Mouse (Mus musculus) megakaryocyte, embryonic 14.5 days (primary cell): Measurements from ENCODE around the gene Cplx2. TPM values are rescaled to one million over a fixed set of nuclear protein-coding genes. Genes with fewer than 3 reads are reported as not detected.

Experiments used
- H3K27me3 ChIP-seq: replicated peaks from 2 replicates; pipeline ENCODE3; 2012; ENCODE audit warnings: inconsistent platforms
- H3K36me3 ChIP-seq: replicated peaks from 2 replicates; pipeline ENCODE3; 2012; ENCODE audit warnings: low read length, inconsistent platforms, mixed read lengths
- H3K4me1 ChIP-seq: 2 replicates; pipeline ENCODE4 v1.6.1; 2012; ENCODE audit warnings: inconsistent platforms
- H3K4me3 ChIP-seq: replicated peaks from 2 replicates; pipeline ENCODE3; 2012; ENCODE audit warnings: moderate library complexity, mild to moderate bottlenecking, inconsistent platforms
- H3K9me3 ChIP-seq: 2 replicates; pipeline ENCODE4 v1.6.1; 2012; ENCODE audit warnings: inconsistent platforms
- FLI1 ChIP-seq: IDR thresholded peaks from 2 replicates; pipeline ENCODE4 v1.6.1; 2012; ENCODE audit warnings: low read length, inconsistent platforms, mixed read lengths
- GATA1 ChIP-seq: IDR thresholded peaks from 3 replicates; pipeline ENCODE4 v1.6.1; 2012; ENCODE audit warnings: mixed read lengths, low read length, inconsistent platforms, borderline replicate concordance
- polyA plus RNA-seq: library from polyadenylated mRNA; stranded (reverse); fragments of >175 nt; gene quantifications from 2 replicates; pipeline ENCODE4 v1.2.3, GENCODE M21; 2012; ENCODE audit warnings: low replicate concordance; ENCODE audit not compliant: insufficient read depth

Gene Cplx2
- polyA plus RNA-seq, 1 experiment, result 13.0 TPM

- H3K9me3 ChIP-seq, result peaks cover 11% of the 10 kb centered on the region
- no peak for TF ChIP-seq FLI1
- TF ChIP-seq GATA1, result no peak
- no peaks in the 10 kb centered on the region for H3K36me3 ChIP-seq
- peak overlapping the region; percentile 69 for H3K4me3 ChIP-seq
- H3K4me1 ChIP-seq, result peaks cover 75% of the 10 kb centered on the region
- H3K27me3 ChIP-seq, result peaks cover 11% of the 10 kb centered on the region
These were observed 29.5 kb downstream of the Cplx2 start for GRCm38 (mm10) chr13:54400565-54401179.

- Histone ChIP-seq H3K4me1 (peaks cover 71% of the 10 kb centered on the region), H3K27me3 (peaks cover 9% of the 10 kb centered on the region), H3K4me3 (peak overlapping the region; percentile 25), H3K9me3 (peaks cover 14% of the 10 kb centered on the region), H3K36me3 (no peaks in the 10 kb centered on the region)
- TF ChIP-seq FLI1 (no peak), GATA1 (no peak)
These were observed 30.0 kb downstream of the Cplx2 start for GRCm38 (mm10) chr13:54401180-54401569.

GRCm38 (mm10) chr13:54402346-54402745 lies 31.2 kb downstream of the Cplx2 start:
- H3K36me3 ChIP-seq, result no peaks in the 10 kb centered on the region
- peaks cover 61% of the 10 kb centered on the region for H3K4me1 ChIP-seq
- peak overlapping the region; percentile 47 for H3K4me3 ChIP-seq
- no peak for TF ChIP-seq FLI1
- no peak for TF ChIP-seq GATA1
- peaks cover 6% of the 10 kb centered on the region for H3K27me3 ChIP-seq
- peaks cover 20% of the 10 kb centered on the region for H3K9me3 ChIP-seq

GRCm38 (mm10) chr13:54403224-54404070 lies 32.3 kb downstream of the Cplx2 start:
- no peak overlapping the region for H3K4me3 ChIP-seq
- TF ChIP-seq FLI1, result no peak
- no peak for TF ChIP-seq GATA1
- no peaks in the 10 kb centered on the region for H3K36me3 ChIP-seq
- H3K27me3 ChIP-seq, result no peaks in the 10 kb centered on the region
- peaks cover 20% of the 10 kb centered on the region for H3K9me3 ChIP-seq
- H3K4me1 ChIP-seq, result peaks cover 51% of the 10 kb centered on the region

DNA sequence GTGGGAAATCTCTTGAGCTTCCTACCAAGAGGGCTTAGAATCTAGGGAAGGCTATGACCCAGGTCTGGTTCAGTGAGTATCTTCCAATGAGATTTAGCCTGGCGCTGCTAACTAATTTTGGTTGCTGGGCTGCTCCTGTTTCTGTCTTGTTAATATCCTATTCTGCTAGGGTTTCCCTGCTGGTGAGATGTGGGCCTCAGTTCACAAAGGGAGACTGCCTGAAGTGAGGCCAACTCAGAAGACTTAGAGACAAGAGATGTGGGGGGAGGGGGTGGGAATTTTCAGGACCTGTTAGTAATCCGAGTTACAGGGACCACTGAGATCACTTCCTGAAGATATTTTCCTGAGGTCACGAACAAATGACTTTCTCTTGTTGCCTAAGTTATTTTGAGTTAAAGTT lies 33.1 kb downstream of the Cplx2 start:
- TF ChIP-seq FLI1 (no peak), GATA1 (no peak)
- Histone ChIP-seq H3K9me3 (peaks cover 20% of the 10 kb centered on the region), H3K36me3 (no peaks in the 10 kb centered on the region), H3K4me3 (no peak overlapping the region), H3K4me1 (peaks cover 49% of the 10 kb centered on the region), H3K27me3 (peaks cover 2% of the 10 kb centered on the region)

GRCm38 (mm10) chr13:54405805-54406204 lies 34.7 kb downstream of the Cplx2 start:
- TF ChIP-seq GATA1, result no peak
- Histone ChIP-seq H3K4me1 (peaks cover 39% of the 10 kb centered on the region), H3K9me3 (peaks cover 20% of the 10 kb centered on the region), H3K27me3 (peaks cover 10% of the 10 kb centered on the region), H3K36me3 (no peaks in the 10 kb centered on the region), H3K4me3 (no peak overlapping the region)

- peaks cover 2% of the 10 kb centered on the region; the same call in 1 of the 2 replicates for H3K9me3 ChIP-seq
- H3K27me3 ChIP-seq, result peaks cover 10% of the 10 kb centered on the region
- TF ChIP-seq GATA1, result no peak
- no peak for TF ChIP-seq FLI1
- H3K4me1 ChIP-seq, result peaks cover 43% of the 10 kb centered on the region
- H3K36me3 ChIP-seq, result no peaks in the 10 kb centered on the region
- H3K4me3 ChIP-seq, result no peak overlapping the region
These were observed 40.5 kb downstream of the Cplx2 start for GRCm38 (mm10) chr13:54411656-54412055.

DNA sequence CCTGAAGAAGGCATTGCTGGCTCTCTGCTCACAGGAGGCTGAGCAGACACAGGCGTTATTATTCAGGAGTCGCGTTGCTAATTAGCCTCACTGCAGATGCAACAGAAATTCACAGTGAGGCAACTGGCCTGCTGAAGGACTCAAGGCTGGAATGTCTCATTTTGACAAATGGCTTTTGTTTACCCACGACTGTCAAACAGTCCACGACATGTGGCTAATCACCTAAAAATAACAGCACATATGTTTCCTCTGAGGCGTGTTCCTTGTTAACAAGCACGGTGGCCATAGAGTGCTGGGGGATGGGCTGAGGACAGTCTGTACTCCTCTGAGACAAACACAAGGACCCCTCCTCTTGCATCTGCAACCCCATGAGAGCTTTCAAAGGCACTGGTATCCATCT lies 41.1 kb downstream of the Cplx2 start:
- H3K36me3 ChIP-seq, result no peaks in the 10 kb centered on the region
- H3K4me1 ChIP-seq, result peaks cover 44% of the 10 kb centered on the region
- no peaks in the 10 kb centered on the region for H3K9me3 ChIP-seq
- peak overlapping the region; percentile 75 for H3K4me3 ChIP-seq
- peaks cover 11% of the 10 kb centered on the region for H3K27me3 ChIP-seq
- TF ChIP-seq GATA1 (no peak), FLI1 (no peak)

GRCm38 (mm10) chr13:54412721-54413120 lies 41.6 kb downstream of the Cplx2 start:
- no peaks in the 10 kb centered on the region for H3K9me3 ChIP-seq
- H3K4me3 ChIP-seq, result peak overlapping the region; percentile 75
- no peaks in the 10 kb centered on the region for H3K36me3 ChIP-seq
- no peak for TF ChIP-seq GATA1
- no peak for TF ChIP-seq FLI1
- peaks cover 46% of the 10 kb centered on the region for H3K4me1 ChIP-seq
- H3K27me3 ChIP-seq, result peaks cover 13% of the 10 kb centered on the region

- no peak overlapping the region for H3K4me3 ChIP-seq
- no peaks in the 10 kb centered on the region for H3K36me3 ChIP-seq
- no peak for TF ChIP-seq GATA1
- no peak for TF ChIP-seq FLI1
- H3K4me1 ChIP-seq, result peaks cover 43% of the 10 kb centered on the region
- no peaks in the 10 kb centered on the region for H3K9me3 ChIP-seq
- H3K27me3 ChIP-seq, result peaks cover 9% of the 10 kb centered on the region
These were observed 43.9 kb downstream of the Cplx2 start for GRCm38 (mm10) chr13:54415059-54415458.
